Mouse (Mus musculus) left cerebral cortex, adult 8-10 months (tissue): ENCODE measurements at regions not wholly inside any gene's neighbourhood (a gene's known extent, or its start where the extent isn't known, plus 50 kb on each side); places are given as distances from the start of the nearest gene placed in this dataset.
A peak's percentile ranks its signal among the peaks of the same experiment; 100 is the strongest.

Experiments
- DNase-seq, 2 experiments: peaks; one replicate each; pipeline ENCODE4 v3.0.0; 2022; ENCODE audit warnings: low spot score in 2 of 2

DNA sequence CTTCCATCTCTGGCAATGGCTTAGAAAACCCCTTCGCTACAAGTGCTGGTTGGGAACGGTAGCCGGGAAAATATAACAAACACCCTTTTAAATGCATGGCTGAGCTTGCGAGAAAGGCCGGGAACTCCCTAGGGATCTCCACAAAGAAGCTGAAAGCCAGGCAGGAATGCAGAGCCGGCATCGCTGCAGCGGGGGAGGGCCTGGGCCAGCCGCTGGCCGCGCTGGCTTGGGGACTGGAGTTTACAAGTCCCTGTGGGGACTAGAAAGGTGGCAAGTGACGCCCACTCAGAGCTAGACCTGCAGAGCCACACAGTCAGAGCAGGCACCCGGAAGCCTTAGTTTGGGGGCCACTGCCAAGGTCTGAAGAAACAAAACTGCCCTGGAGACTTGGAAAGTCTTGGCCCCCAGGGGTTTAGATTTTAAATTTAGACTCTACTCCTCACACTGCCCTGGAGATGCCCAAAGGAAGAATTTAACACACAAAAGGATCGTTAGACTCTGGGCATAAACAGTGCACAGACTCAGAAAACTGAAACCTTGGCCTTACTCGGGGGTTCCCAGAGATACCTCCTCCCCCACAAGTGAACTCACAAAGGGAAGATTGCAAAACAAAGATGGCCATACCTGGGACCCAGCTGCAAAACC, 59.4 kb downstream of the 1700001O22Rik start:
- peak in 1 of 2 experiments; percentile 31 for DNase-seq

DNA sequence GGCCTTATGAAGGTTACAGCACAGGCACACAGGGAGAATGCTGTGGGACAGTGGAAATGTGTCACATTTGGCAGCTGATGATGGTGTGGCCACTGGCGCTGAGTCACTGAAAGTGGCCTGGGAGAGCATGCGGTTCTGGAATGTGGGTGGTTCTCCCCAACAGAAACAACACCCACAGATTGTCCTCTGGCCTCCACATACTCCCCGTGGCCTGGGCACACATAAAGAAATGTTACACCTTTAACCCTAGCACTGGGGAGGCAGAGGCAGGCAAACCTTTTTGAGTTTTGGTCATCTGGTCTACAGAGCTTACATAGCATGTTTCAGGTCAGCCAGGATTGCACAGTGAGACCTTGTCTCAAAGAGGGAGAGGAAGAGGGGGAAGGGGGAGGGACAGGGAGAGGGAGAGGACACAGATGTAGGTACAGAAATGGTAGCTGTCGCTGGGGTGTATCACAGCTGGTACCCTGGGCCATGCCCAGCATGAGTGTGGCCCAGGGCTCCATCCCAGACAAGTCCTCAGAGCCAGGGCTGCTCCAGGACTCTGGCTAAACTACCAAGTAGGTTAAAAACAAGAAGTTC, 60.1 kb downstream of the 1700001O22Rik start:
- no peak for DNase-seq

DNA sequence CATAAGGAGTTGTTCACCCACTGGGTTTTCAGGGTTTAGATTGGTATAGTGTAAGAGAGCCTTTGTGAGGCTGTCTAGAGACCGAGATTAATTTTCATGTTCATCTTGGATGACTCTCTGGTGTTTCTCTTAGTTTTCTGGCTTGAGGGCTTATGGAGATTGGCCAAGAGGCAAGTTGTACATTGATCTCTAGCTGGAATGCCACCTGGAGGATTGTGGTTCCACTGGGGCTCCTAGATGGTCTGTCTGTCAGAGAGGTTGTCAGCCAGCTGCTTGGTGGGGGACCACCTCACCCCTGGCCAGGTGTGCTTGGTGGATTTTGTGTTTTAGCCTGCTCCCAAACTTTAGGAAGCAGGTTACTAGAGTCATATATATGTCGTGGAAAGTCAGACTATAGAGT, 62.0 kb downstream of the 1700001O22Rik start:
- no peak for DNase-seq

DNA sequence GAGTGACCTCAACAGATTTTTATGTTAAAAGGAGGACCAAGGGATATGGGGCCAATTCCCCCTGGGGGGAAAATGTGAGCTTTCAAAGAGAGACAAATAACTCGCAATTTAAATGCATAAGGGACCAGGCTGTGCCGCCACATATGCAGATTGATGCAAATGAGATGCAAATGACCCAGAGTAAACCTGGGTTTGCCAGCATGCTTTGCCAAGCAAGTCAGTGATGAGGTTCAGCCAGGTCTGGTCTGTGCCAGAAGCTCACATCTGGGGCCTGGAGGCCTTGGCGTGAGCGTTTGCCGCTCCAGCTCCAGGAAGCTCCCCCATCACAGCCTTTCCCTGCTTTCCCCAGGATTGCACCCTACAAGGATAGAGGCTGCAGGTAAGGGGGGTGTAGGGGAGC, 65.7 kb downstream of the 1700001O22Rik start:
- peak in 1 of 2 experiments; percentile 74 for DNase-seq

DNA sequence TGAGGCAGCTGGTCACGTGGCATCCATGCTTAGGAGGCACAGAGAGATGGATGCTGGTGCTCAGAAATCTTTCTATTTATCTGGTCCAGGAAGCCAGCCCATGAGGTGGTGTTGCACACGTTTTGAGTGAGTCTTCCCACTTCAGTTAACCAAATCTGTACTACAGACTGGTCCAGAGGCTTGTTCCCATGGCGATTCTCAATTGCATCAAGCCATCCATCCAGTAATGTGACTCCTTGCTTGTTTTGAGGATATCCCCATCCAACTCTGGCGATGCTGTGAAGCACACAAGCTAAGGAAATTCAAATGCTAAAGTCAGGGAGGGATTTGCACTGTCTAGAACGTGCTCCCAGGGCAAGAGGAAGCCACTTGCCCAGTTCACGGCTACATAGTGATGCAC, 66.8 kb downstream of the 1700001O22Rik start:
- DNase-seq, result no peak

- DNase-seq, result no peak
Measured at GRCm38 (mm10) chr2:30736236-30736635, 67.2 kb downstream of the 1700001O22Rik start.

- DNase-seq, result no peak
Measured at GRCm38 (mm10) chr2:30733853-30734252, 69.6 kb downstream of the 1700001O22Rik start.

DNA sequence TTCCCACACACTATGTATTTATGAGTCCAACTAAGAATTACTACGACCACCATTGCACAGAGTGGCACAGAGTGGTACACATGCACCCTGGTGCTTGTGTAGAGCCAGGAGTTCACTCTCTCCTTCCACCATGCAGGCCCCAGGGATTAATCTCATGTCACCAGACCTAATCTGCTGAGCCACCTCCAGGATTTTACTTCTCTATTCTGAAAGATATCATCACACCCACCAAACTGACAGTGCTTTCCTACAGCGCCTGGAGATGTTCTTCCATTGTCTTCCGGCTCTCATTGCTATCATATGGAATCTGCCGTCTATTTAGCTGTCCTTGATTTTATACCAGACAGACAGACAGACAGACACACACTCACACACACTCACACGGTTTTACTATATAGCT, 71.6 kb downstream of the 1700001O22Rik start:
- DNase-seq, result no peak

GRCm38 (mm10) chr2:30727948-30728347, 75.5 kb downstream of the 1700001O22Rik start:
- DNase-seq, result no peak

DNA sequence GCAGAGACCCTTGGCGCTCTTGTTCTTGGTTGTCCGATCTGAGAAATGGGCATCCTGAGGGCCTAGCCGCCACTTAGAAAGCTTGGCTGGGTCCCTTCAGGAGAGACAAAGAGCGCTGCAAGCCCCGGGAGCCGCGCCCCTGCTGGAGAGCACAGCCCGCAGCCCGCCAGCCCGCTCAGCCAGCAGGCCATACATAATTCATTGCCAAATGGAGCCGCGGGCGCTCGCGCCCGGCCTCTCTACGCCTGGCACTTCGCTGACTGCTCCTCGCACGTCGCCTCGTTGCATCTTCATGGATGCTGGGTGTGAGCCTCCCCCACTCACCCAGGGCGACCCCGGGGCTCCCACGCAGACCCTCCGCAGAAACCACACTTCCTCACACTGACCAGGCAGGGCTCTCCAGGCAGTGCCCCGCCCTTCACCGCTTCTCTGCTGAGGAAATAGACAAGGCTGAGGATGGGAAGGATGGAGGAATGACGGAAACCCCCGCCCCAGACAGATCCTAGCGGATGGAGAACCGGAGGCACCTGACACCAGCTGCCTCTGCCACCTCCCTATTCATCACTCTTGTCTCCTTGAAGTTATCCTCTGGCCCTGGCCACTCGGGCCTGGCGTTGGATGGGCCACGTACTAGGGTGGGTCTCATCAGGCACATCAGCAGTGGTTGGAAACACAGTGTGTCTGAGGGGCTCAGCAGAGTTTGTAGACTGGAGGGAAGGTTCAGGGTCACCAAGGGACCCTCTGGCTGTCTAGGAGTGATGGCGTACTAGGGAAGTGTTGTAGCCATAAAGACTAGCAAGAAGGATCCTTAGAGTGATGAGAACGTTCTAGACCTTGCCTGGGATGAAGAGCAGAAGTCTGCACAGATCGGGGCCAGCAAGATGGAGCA, 77.6 kb downstream of the 1700001O22Rik start:
- no peak for DNase-seq

- no peak for DNase-seq
Measured at GRCm38 (mm10) chr2:30725186-30725585, 78.3 kb downstream of the 1700001O22Rik start.

GRCm38 (mm10) chr2:30724521-30724920, 78.9 kb downstream of the 1700001O22Rik start:
- DNase-seq, result no peak

DNA sequence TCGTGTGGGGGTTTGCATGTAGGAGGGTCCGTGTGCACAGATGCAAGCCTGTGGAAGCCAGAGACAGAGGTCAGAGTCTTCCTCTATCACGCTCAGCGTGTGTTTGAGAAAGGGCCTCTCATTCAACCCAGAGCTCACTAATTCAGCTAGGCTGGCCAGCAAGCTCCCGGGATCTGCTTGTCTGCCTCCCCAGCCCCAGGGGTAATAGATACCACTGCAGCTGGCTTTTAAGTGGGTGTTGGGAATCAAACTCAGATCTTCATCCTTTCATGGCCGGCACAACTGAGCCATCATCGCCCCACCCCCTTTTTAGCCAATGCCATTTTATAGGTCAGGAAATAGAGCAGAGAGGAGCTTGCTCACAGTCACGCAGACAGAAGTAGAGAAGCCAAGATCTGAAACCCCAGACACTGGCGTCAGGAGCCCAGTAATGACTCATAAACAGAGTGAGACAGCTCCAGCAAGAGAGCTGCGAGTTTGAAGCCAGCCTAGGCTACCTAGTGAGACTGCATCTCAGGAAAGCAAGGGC, 80.3 kb downstream of the 1700001O22Rik start:
- DNase-seq, result peak in 1 of 2 experiments; percentile 46

- DNase-seq, result no peak
Measured at GRCm38 (mm10) chr2:30722263-30723050, 81.0 kb downstream of the 1700001O22Rik start.

- peak; percentile 56 to 80 for DNase-seq
Measured at GRCm38 (mm10) chr2:30721473-30722262, 81.8 kb downstream of the 1700001O22Rik start.

DNA sequence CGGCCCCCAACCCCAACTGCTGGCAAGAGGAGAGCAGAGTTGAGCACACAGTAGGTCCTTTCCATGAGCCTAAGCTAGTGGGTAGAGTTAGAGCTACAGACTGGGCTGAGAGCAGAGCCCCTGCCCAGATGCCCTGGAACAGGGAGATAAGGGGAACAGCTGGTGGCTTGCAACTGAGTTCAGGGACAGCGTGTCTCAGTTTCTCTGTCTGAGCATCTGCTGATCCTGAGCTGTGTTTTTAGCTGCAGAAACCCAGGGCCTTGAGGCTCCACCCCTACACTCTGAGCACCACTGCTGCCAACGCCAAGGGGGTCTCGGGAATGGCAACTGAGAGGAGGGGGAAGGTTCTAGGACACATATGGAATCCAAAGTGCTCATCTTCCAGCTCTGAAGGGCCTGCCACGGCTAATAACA, 82.4 kb downstream of the 1700001O22Rik start:
- no peak for DNase-seq

- no peak for DNase-seq
Measured at GRCm38 (mm10) chr2:30720291-30720690, 83.2 kb downstream of the 1700001O22Rik start.

- no peak for DNase-seq
Measured at GRCm38 (mm10) chr2:30719611-30720290, 83.7 kb downstream of the 1700001O22Rik start.

DNA sequence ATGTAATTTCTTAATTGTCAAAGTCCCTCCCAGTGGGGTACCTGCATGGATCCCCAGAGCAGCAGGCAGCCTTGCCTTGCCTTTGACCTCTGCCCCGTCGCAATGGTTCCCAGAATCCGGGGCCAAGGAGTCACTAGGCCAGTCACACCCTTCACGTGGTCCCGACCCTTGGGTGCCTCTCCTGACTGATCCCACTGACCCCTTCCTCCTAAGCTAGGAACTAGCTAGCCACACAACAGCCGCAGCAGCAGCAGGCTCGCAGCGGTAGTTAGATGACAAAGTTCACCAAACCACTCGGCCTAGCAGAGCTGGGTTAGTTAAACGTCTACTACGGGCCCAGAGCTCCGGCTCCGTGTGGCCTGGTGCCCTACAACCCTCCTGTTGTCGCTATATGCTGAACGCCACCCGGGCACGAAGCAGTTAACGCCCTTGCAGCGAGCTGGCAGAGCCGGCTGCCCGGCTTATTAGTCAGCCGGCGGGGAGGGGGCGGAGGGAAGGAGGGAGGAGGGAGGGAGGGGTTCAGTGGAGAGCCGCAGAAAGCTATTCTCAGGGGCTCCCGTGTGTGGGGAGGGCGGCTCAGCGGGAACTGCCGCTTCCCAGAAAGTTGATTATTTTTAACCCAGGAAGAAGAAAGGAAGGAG, 84.6 kb downstream of the 1700001O22Rik start:
- peak; percentile 69 to 85 for DNase-seq
